11 mouse cellular contexts compared by ENCODE assay signal in genomic region chr16:51521317-51522092, GRCm38 (mm10).
DNase-seq lines count a peak whose midpoint lies in the region; ATAC-seq and TF ChIP-seq lines count a peak whose summit lies in the region.
"Had no signal": no experiment of that assay in that cellular context is flagged by ENCODE, and none has a peak within 500 bp of the region (broad histone marks: within the 10 kb centered on the region; RNA-seq: fewer than 3 reads in every experiment).

No protein-coding gene starts in this region.

- no peaks in the 10 kb centered on the region for H3K36me3 ChIP-seq in embryonic facial prominence, embryonic 15.5 days
- H3K36me3 ChIP-seq in hindbrain, postnatal 0 days (ENCODE audit: insufficient read depth, low read length) = no peaks in the 10 kb centered on the region
- no peaks in the 10 kb centered on the region for H3K36me3 ChIP-seq in midbrain, postnatal 0 days (ENCODE audit: insufficient read depth, low read length)
- H3K36me3 ChIP-seq in liver, embryonic 12.5 days = no peaks in the 10 kb centered on the region

- H3K9ac ChIP-seq in embryonic facial prominence, embryonic 15.5 days = no peak overlapping the region
- no peak overlapping the region for H3K9ac ChIP-seq in hindbrain, postnatal 0 days (replicated peaks; ENCODE audit: low read length)
- H3K9ac ChIP-seq in midbrain, postnatal 0 days (replicated peaks; ENCODE audit: low read length, poor library complexity, severe bottlenecking) = no peak overlapping the region
- no peak overlapping the region for H3K9ac ChIP-seq in liver, embryonic 12.5 days

- no peak overlapping the region for H3K4me2 ChIP-seq in embryonic facial prominence, embryonic 15.5 days (replicated peaks)
- peak overlapping the region; percentile 25; the same call in 1 of the 2 replicates for H3K4me2 ChIP-seq in hindbrain, postnatal 0 days (ENCODE audit: low read depth, low read length)
- peak overlapping the region; percentile 18; the same call in 1 of the 2 replicates for H3K4me2 ChIP-seq in midbrain, postnatal 0 days (ENCODE audit: low read depth, low read length, poor library complexity, severe bottlenecking)
- H3K4me2 ChIP-seq in liver, embryonic 12.5 days = no peak overlapping the region

- no peak overlapping the region for H3K4me3 ChIP-seq in embryonic facial prominence, embryonic 15.5 days (replicated peaks)
- H3K4me3 ChIP-seq in hindbrain, postnatal 0 days (ENCODE audit: low read length) = no peak overlapping the region
- peak overlapping the region; percentile 10; the same call in 1 of the 2 replicates for H3K4me3 ChIP-seq in midbrain, postnatal 0 days (ENCODE audit: low read depth, low read length)
- H3K4me3 ChIP-seq in liver, embryonic 12.5 days = no peak overlapping the region

- no peak overlapping the region for H3K27ac ChIP-seq in embryonic facial prominence, embryonic 15.5 days (replicated peaks)
- no peak overlapping the region for H3K27ac ChIP-seq in hindbrain, postnatal 0 days
- no peak overlapping the region for H3K27ac ChIP-seq in midbrain, postnatal 0 days (ENCODE audit: low read depth, low read length)
- no peak overlapping the region for H3K27ac ChIP-seq in liver, embryonic 12.5 days
- H3K27ac ChIP-seq: macrophage had no signal

- 62% methylated on average over 13 of the region's 13 CpGs for WGBS in embryonic facial prominence, embryonic 15.5 days
- WGBS in hindbrain, postnatal 0 days = 67% methylated on average over 13 of the region's 13 CpGs
- 53% methylated on average over 13 of the region's 13 CpGs for WGBS in midbrain, postnatal 0 days
- WGBS in liver, embryonic 12.5 days (ENCODE audit: insufficient replicate concordance) = 80% methylated on average over 13 of the region's 13 CpGs

- no peaks in the 10 kb centered on the region for H3K9me3 ChIP-seq in embryonic facial prominence, embryonic 15.5 days (replicated peaks)
- H3K9me3 ChIP-seq in hindbrain, postnatal 0 days (ENCODE audit: low read length) = no peaks in the 10 kb centered on the region
- H3K9me3 ChIP-seq in midbrain, postnatal 0 days (ENCODE audit: low read length) = no peaks in the 10 kb centered on the region
- H3K9me3 ChIP-seq in liver, embryonic 12.5 days (replicated peaks) = no peaks in the 10 kb centered on the region

- H3K27me3 ChIP-seq in embryonic facial prominence, embryonic 15.5 days = no peaks in the 10 kb centered on the region
- H3K27me3 ChIP-seq in hindbrain, postnatal 0 days (ENCODE audit: insufficient read depth, low read length) = no peaks in the 10 kb centered on the region
- no peaks in the 10 kb centered on the region for H3K27me3 ChIP-seq in midbrain, postnatal 0 days (ENCODE audit: insufficient read depth, low read length)
- H3K27me3 ChIP-seq in liver, embryonic 12.5 days (replicated peaks) = no peaks in the 10 kb centered on the region

- peak; percentile 5 for DNase-seq in adrenal gland, postnatal 10 days
- DNase-seq in adrenal gland, adult (ENCODE audit: inconsistent age in 2 of 2, low spot score in 1 of 2) = no peak
- peak; percentile 10 for DNase-seq in hindbrain, postnatal 0 days (ENCODE audit: low spot score)
- peak; percentile 11 for DNase-seq in midbrain, postnatal 0 days (ENCODE audit: low spot score)
- DNase-seq in frontal cortex, postnatal 10 days (ENCODE audit: low spot score in 2 of 2) = no peak
- no peak for DNase-seq in left cerebral cortex, postnatal 4 days
- DNase-seq: gastrocnemius, postnatal 14 days; heart, postnatal 14 days had no signal

- intact Hi-C loops in left cerebral cortex, postnatal 4 days (cut with DNase I) = no loop called here

- peak; percentile 81 for ATAC-seq in embryonic facial prominence, embryonic 15.5 days (ENCODE audit: insufficient number of reproducible peaks, low FRiP score, low TSS enrichment, low read depth)
- no peak for ATAC-seq in hindbrain, postnatal 0 days
- ATAC-seq in midbrain, postnatal 0 days (ENCODE audit: low FRiP score) = 0 out of 2 replicates have a peak, but pooled peaks have one; percentile 47
- ATAC-seq in liver, embryonic 12.5 days = no peak

- no peaks in the 10 kb centered on the region for H3K4me1 ChIP-seq in embryonic facial prominence, embryonic 15.5 days
- no peaks in the 10 kb centered on the region for H3K4me1 ChIP-seq in hindbrain, postnatal 0 days (ENCODE audit: insufficient read depth, low read length)
- no peaks in the 10 kb centered on the region for H3K4me1 ChIP-seq in midbrain, postnatal 0 days (ENCODE audit: insufficient read depth, low read length)
- no peaks in the 10 kb centered on the region for H3K4me1 ChIP-seq in liver, embryonic 12.5 days

- TF ChIP-seq CTCF in hindbrain, postnatal 0 days (IDR thresholded peaks at IDR 0.05; ENCODE audit: low read depth) = no peak
- TF ChIP-seq CTCF in midbrain, postnatal 0 days (IDR thresholded peaks at IDR 0.05) = no peak

Comparison
In these comparisons a context has a peak if more than half of its experiments do, and no peak if none do; other contexts are left out.
1. DNase-seq: peak in adrenal gland, postnatal 10 days (single experiment), hindbrain, postnatal 0 days (single experiment) and midbrain, postnatal 0 days (single experiment); none in adrenal gland, adult (0 of 2), frontal cortex, postnatal 10 days (0 of 2) and left cerebral cortex, postnatal 4 days (single experiment).
2. ATAC-seq: peak in embryonic facial prominence, embryonic 15.5 days (single experiment) and midbrain, postnatal 0 days (single experiment); none in hindbrain, postnatal 0 days (single experiment) and liver, embryonic 12.5 days (single experiment).
3. H3K4me2 ChIP-seq: peak in hindbrain, postnatal 0 days (single experiment) and midbrain, postnatal 0 days (single experiment); none in embryonic facial prominence, embryonic 15.5 days (single experiment) and liver, embryonic 12.5 days (single experiment).